Mouse (Mus musculus) neural tube, embryonic 14.5 days (tissue): Measurements from ENCODE around the gene Setd1b. TPM values are rescaled to one million over a fixed set of nuclear protein-coding genes. Genes with fewer than 3 reads are reported as not detected.
A peak's percentile ranks its signal among the peaks of the same experiment; 100 is the strongest.

ENCODE experiments used
- ATAC-seq: fragments of 200-750 bp; cut with Nextera tagmentation; 2 replicates; pipeline ENCODE4 v1.8.0; 2017; ENCODE audit warnings: low read depth, mild to moderate bottlenecking, moderate TSS enrichment, moderate library complexity
- H3K27ac ChIP-seq: fragments of 300-500 bp; sonication (generic); 2 replicates; pipeline ENCODE4 v1.5.1; 2014; ENCODE audit warnings: low read depth, mild to moderate bottlenecking, control low read depth, low read length, moderate library complexity, mixed read lengths
- H3K27me3 ChIP-seq: fragments of 300-500 bp; sonication (generic); 2 replicates; pipeline ENCODE4 v1.6.1; 2014; ENCODE audit warnings: low read length; ENCODE audit not compliant: control insufficient read depth, insufficient read depth
- H3K36me3 ChIP-seq: fragments of 300-500 bp; sonication (generic); 2 replicates; pipeline ENCODE4 v1.6.1; 2014; ENCODE audit warnings: low read length, mixed read lengths; ENCODE audit not compliant: control insufficient read depth, insufficient read depth
- H3K4me1 ChIP-seq: fragments of 300-500 bp; sonication (generic); 2 replicates; pipeline ENCODE4 v1.6.1; 2014; ENCODE audit warnings: low read length; ENCODE audit not compliant: control insufficient read depth, insufficient read depth
- H3K4me2 ChIP-seq: fragments of 300-500 bp; sonication (generic); 2 replicates; pipeline ENCODE4 v1.6.1; 2014; ENCODE audit warnings: mild to moderate bottlenecking, low read depth, low read length, control low read depth
- H3K4me3 ChIP-seq: fragments of 300-500 bp; sonication (generic); 2 replicates; pipeline ENCODE4 v1.5.1; 2014; ENCODE audit warnings: low read depth, low read length, control low read depth, mixed read lengths
- H3K9ac ChIP-seq: fragments of 300-500 bp; sonication (generic); replicated peaks from 2 replicates; pipeline ENCODE4 v1.6.1; 2014; ENCODE audit warnings: low read depth, mild to moderate bottlenecking, control low read depth, low read length, mixed read lengths
- H3K9me3 ChIP-seq: fragments of 300-500 bp; sonication (generic); 2 replicates; pipeline ENCODE4 v1.6.1; 2016; ENCODE audit warnings: low read length; ENCODE audit not compliant: control insufficient read depth
- WGBS: fragments of 180-500 bp; shearing (Covaris S2); extraction: QIAGEN DNeasy Blood & Tissue Kit; methylation state at CpG from one replicate; pipeline ENCODE4 v1.1.7; 2014; 5-methylcytosine and 5-hydroxymethylcytosine counted together
- polyA plus RNA-seq: library from polyadenylated mRNA; unstranded; fragments of >200 nt; fragmentation: Nextera tagmentation; extraction: Ambion mirVana; gene quantifications from 2 replicates; pipeline ENCODE4 v1.2.1, GENCODE M21; 2014

Gene Setd1b
- polyA plus RNA-seq, 1 experiment from 2014 or later: 15.9 TPM

GRCm38 (mm10) chr5:123132308-123133071 is 9.5 kb upstream of the Setd1b start, which contains the start of gene Rhof:
Gene Rhof, minus strand, starts transcription at chr5:123132692.
- peak; percentile 39; the same call in 1 of the 2 replicates for ATAC-seq
- Histone ChIP-seq H3K9me3 (no peaks in the 10 kb centered on the region), H3K36me3 (peaks cover 16% of the 10 kb centered on the region; the same call in 1 of the 2 replicates), H3K4me1 (peaks cover 60% of the 10 kb centered on the region), H3K4me3 (peak within 1 kb of the TSS; percentile 29), H3K9ac (peak within 1 kb of the TSS; percentile 43), H3K27ac (peak within 1 kb of the TSS; percentile 100; the same call in 1 of the 2 replicates), H3K27me3 (no peaks in the 10 kb centered on the region), H3K4me2 (peak within 1 kb of the TSS; percentile 100)
- WGBS: 3% methylated on average over 44 of the region's 44 CpGs

- Histone ChIP-seq H3K9ac (0 out of 2 replicates have a peak overlapping the region, but pooled peaks have one; percentile 11), H3K4me3 (peak overlapping the region; percentile 9), H3K4me2 (peak overlapping the region; percentile 100), H3K36me3 (peaks cover 16% of the 10 kb centered on the region; the same call in 1 of the 2 replicates), H3K9me3 (no peaks in the 10 kb centered on the region), H3K27me3 (no peaks in the 10 kb centered on the region), H3K27ac (peak overlapping the region; percentile 100), H3K4me1 (peaks cover 62% of the 10 kb centered on the region)
- 24% methylated on average over 18 of the region's 18 CpGs for WGBS
- no peak for ATAC-seq
Measured at GRCm38 (mm10) chr5:123133083-123133783, 8.8 kb upstream of the Setd1b start.

- H3K9me3 ChIP-seq: no peaks in the 10 kb centered on the region
- no peak for ATAC-seq
- peak overlapping the region; percentile 100 for H3K4me2 ChIP-seq
- peak overlapping the region; percentile 100 for H3K27ac ChIP-seq
- 15% methylated on average over 6 of the region's 7 CpGs for WGBS
- peaks cover 62% of the 10 kb centered on the region for H3K4me1 ChIP-seq
- 0 out of 2 replicates have a peak overlapping the region, but pooled peaks have one; percentile 11 for H3K9ac ChIP-seq
- H3K4me3 ChIP-seq: peak overlapping the region; percentile 9; the same call in 1 of the 2 replicates
- H3K27me3 ChIP-seq: no peaks in the 10 kb centered on the region
- H3K36me3 ChIP-seq: peaks cover 16% of the 10 kb centered on the region; the same call in 1 of the 2 replicates
Measured at GRCm38 (mm10) chr5:123133784-123134143, 8.2 kb upstream of the Setd1b start.

GRCm38 (mm10) chr5:123134186-123134874 is 7.7 kb upstream of the Setd1b start:
- peak overlapping the region; percentile 100 for H3K4me2 ChIP-seq
- H3K4me1 ChIP-seq: peaks cover 62% of the 10 kb centered on the region
- WGBS: 13% methylated on average over 13 of the region's 13 CpGs
- no peaks in the 10 kb centered on the region for H3K9me3 ChIP-seq
- ATAC-seq: no peak
- no peaks in the 10 kb centered on the region for H3K27me3 ChIP-seq
- H3K36me3 ChIP-seq: peaks cover 16% of the 10 kb centered on the region; the same call in 1 of the 2 replicates
- H3K4me3 ChIP-seq: peak overlapping the region; percentile 92
- H3K9ac ChIP-seq: peak overlapping the region; percentile 100; the same call in 1 of the 2 replicates
- peak overlapping the region; percentile 100 for H3K27ac ChIP-seq

GRCm38 (mm10) chr5:123134875-123135382 is 7.1 kb upstream of the Setd1b start:
- Histone ChIP-seq H3K4me1 (peaks cover 62% of the 10 kb centered on the region), H3K4me3 (peak overlapping the region; percentile 92), H3K4me2 (peak overlapping the region; percentile 100), H3K9ac (peak overlapping the region; percentile 100), H3K27me3 (no peaks in the 10 kb centered on the region), H3K36me3 (peaks cover 16% of the 10 kb centered on the region; the same call in 1 of the 2 replicates), H3K27ac (peak overlapping the region; percentile 100), H3K9me3 (no peaks in the 10 kb centered on the region)
- 12% methylated on average over 8 of the region's 8 CpGs for WGBS
- no peak for ATAC-seq

GRCm38 (mm10) chr5:123135471-123136360 is 6.3 kb upstream of the Setd1b start:
- Histone ChIP-seq H3K4me3 (peak overlapping the region; percentile 92), H3K27ac (peak overlapping the region; percentile 100), H3K27me3 (no peaks in the 10 kb centered on the region), H3K4me2 (peak overlapping the region; percentile 100), H3K4me1 (peaks cover 62% of the 10 kb centered on the region), H3K9me3 (no peaks in the 10 kb centered on the region), H3K9ac (peak overlapping the region; percentile 100), H3K36me3 (peaks cover 9% of the 10 kb centered on the region; the same call in 1 of the 2 replicates)
- 1% methylated on average over 30 of the region's 30 CpGs for WGBS
- ATAC-seq: peak; percentile 4; the same call in 1 of the 2 replicates

- Histone ChIP-seq H3K36me3 (peaks cover 8% of the 10 kb centered on the region; the same call in 1 of the 2 replicates), H3K9me3 (no peaks in the 10 kb centered on the region), H3K4me3 (peak overlapping the region; percentile 92), H3K4me2 (peak overlapping the region; percentile 100), H3K27ac (peak overlapping the region; percentile 100), H3K27me3 (no peaks in the 10 kb centered on the region), H3K9ac (peak overlapping the region; percentile 100), H3K4me1 (peaks cover 60% of the 10 kb centered on the region)
- no peak for ATAC-seq
- 0% methylated on average over 13 of the region's 13 CpGs for WGBS
Measured at GRCm38 (mm10) chr5:123136361-123137043, 5.5 kb upstream of the Setd1b start.
